Mouse (Mus musculus): ENCODE results near the gene Gm9044.
"Not testable (repeated sequence)": the region's sequence is repeated elsewhere in the genome, so short reads cannot be mapped to it uniquely, and the experiment has no call there.

Gene Gm9044

GRCm38 (mm10) chr10:118332308-118332707 is at the start of gene Gm9044:
Gene Gm9044, minus strand, starts transcription at chr10:118332408.
- not testable (repeated sequence) for DNase-seq (ENCODE audit: low spot score)

DNA sequence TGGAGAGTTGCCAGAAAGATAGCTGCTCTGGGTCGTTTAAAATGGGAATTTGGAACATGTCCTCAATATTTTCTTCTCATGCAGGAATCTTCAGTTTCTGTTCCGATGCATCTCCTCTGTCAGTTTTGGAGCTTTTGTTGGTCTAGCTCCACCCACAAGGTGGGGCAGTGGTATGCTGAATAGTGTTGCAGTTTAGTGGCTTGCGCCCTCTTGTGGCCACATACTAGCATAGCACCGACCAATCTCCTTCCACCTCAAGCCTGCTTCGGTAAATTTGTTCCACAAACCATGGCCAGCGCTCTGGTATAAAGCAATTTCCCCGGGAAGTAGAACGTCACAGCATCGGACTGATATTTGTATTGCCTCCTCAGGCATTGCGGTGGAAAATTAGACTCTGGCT is 38.2 kb upstream of the Gm9044 start:
- DNase-seq (ENCODE audit: low spot score): peak; percentile 36

DNA sequence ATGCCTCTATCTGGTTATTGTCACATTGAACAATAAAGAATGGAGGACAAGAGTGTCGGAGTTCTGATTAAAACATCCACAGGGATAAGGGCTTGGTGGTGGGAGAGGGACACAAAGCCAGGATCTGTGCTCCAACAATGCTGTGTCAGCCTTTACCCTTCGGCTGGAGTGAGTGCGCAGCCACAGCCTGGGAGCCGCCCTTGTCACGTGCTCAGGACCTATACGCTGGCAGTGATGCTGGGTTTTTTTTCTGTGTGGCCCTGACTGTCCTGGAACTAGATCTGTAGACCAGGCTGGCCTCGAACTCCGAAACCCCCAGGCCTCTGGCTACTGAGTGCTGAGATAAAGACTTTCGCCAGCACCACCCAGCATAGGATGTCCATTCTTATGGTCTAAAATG is 37.3 kb upstream of the Gm9044 start:
- DNase-seq (ENCODE audit: low spot score): no peak

- DNase-seq (ENCODE audit: low spot score): not testable (repeated sequence)
Measured at GRCm38 (mm10) chr10:118354005-118354404, 21.8 kb upstream of the Gm9044 start, which contains the start of gene Gm9049. Gene Gm9049, minus strand, starts transcription at chr10:118354105.

DNA sequence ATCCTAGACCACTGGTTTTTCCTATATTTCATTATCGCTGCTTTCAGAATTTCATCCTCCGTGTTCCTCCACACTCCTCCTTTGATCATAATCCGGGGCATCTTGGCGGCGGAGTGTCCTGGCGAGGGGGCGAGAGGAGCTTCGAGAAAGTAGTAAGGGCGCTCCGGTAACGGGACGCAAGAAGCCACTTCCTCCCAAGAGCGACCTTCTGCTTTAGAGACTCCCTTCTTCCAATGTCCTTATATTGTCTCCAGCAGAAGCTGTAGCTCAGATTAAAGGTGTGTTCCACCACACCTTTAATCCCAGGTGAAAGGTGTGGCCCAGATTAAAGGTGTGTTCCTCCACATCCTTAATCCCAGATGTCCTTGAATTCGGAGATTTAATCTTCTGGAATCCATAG is 16.4 kb upstream of the Gm9044 start, which contains the start of gene Gm9048:
Gene Gm9048, minus strand, starts transcription at position 101 of the 400 bp plus-strand sequence.
- not testable (repeated sequence) for DNase-seq (ENCODE audit: low spot score)

DNA sequence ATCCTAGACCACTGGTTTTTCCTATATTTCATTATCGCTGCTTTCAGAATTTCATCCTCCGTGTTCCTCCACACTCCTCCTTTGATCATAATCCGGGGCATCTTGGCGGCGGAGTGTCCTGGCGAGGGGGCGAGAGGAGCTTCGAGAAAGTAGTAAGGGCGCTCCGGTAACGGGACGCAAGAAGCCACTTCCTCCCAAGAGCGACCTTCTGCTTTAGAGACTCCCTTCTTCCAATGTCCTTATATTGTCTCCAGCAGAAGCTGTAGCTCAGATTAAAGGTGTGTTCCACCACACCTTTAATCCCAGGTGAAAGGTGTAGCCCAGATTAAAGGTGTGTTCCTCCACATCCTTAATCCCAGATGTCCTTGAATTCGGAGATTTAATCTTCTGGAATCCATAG is 10.9 kb upstream of the Gm9044 start, which contains the start of gene Gm9046:
Gene Gm9046, minus strand, starts transcription at position 101 of the 400 bp plus-strand sequence.
- not testable (repeated sequence) for DNase-seq (ENCODE audit: low spot score)

DNA sequence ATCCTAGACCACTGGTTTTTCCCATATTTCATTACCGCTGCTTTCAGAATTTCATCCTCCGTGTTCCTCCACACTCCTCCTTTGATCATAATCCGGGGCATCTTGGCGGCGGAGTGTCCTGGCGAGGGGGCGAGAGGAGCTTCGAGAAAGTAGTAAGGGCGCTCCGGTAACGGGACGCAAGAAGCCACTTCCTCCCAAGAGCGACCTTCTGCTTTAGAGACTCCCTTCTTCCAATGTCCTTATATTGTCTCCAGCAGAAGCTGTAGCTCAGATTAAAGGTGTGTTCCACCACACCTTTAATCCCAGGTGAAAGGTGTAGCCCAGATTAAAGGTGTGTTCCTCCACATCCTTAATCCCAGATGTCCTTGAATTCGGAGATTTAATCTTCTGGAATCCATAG is 5.5 kb upstream of the Gm9044 start, which contains the start of gene Gm9045:
Gene Gm9045, minus strand, starts transcription at position 101 of the 400 bp plus-strand sequence.
- DNase-seq (ENCODE audit: low spot score): not testable (repeated sequence)

DNA sequence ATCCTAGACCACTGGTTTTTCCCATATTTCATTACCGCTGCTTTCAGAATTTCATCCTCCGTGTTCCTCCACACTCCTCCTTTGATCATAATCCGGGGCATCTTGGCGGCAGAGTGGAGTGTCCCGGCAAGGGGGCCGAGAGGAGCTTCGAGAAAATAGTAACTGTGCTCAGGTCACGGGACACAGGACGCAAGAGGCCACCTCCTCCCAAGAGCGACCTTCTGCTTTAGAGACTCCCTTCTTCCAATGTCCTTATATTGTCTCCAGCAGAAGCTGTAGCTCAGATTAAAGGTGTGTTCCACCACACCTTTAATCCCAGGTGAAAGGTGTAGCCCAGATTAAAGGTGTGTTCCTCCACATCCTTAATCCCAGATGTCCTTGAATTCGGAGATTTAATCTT is 5.3 kb downstream of the Gm9044 start, which contains the start of gene Gm9040:
Gene Gm9040, minus strand, starts transcription at position 101 of the 400 bp plus-strand sequence.
- DNase-seq (ENCODE audit: low spot score): not testable (repeated sequence)

GRCm38 (mm10) chr10:118319024-118319423 is 13.2 kb downstream of the Gm9044 start:
- no peak for DNase-seq (ENCODE audit: low spot score)

DNA sequence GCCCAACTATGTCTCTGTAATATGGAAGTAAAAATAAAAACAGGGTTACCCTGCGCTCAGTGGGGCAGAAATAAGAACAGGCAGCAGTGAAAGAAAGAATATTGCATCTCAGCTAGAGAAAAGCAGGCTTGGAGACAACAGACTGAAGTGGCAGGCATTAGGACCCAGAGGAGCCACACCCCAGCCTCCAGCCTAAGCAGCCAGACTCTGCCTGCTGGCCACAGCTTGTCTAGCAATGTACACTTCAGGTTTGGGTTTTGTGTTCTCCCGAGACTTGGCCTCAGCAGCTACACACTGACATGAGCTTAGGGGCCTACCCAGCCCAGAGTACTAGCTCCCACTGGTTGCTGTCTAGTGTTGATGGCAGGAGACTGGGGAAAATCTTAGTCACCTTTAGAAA is 30.1 kb downstream of the Gm9044 start:
- DNase-seq (ENCODE audit: low spot score): not testable (repeated sequence)

GRCm38 (mm10) chr10:118294938-118295337 is 37.3 kb downstream of the Gm9044 start, which contains the start of gene Iltifb:
Gene Iltifb, minus strand, starts transcription at chr10:118295038.
- DNase-seq (ENCODE audit: low spot score): no peak

DNA sequence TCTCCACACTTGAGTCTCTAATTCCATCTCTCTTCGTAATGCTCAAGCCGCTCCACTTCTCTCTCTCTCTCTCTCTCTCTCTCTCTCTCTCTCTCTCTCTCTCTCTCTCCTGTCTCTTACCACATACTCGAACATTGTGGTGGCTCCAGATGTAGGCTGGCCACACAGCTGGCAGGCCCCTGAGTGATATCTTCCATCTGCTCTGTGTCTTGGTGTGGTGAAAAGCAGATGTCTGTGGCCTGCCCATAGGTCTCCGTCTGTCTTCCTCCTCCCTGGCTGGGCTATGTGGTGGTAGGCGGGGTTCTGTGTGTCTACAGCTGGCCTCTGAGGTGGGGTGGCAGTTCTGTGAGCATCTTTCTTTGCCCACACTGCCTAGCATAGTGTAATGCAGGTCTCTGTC is 49.2 kb downstream of the Gm9044 start:
- not testable (repeated sequence) for DNase-seq (ENCODE audit: low spot score)

DNA sequence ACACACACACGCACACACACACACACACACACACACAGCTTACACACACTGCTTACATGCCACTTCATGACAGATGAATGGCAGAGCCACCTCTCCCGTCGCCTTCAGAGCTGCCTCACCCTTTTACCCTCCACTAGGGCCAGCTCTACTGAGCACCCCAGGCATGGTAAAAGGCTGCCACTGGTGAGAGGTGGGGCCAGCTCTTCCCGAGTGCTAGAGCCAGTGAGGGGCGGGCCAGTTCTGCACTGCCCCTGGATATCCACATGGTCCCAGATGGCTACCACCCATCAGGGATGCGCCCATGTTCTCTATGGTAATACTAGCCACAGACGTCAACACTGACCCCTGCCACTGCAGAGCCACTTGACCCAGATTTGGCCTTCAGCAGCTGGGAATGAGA is 49.6 kb downstream of the Gm9044 start:
- DNase-seq (ENCODE audit: low spot score): not testable (repeated sequence)
